Mouse (Mus musculus) embryonic stem cell, embryonic (primary cell): ENCODE results near the gene Efna2.

Experiments
- CTCF ChIA-PET, 4 experiments: fragments of 300-600 bp in 2 of 4; fragments of 350-600 bp in 2 of 4; sonication (Branson Sonifier 250); formaldehyde crosslinking; loops; one replicate each; lab custom pipeline; 2022; ENCODE audit warnings: inconsistent platforms in 2 of 4; lab: Charles Lee
- POLR2A ChIA-PET, 4 experiments: fragments of 300-600 bp in 2 of 4; fragments of 350-600 bp in 2 of 4; sonication (Branson Sonifier 250); formaldehyde crosslinking; loops; one replicate each; lab custom pipeline; 2022; ENCODE audit warnings: antibody characterized with exemption in 4 of 4, inconsistent platforms in 1 of 4; lab: Charles Lee

The Efna2 gene

DNA sequence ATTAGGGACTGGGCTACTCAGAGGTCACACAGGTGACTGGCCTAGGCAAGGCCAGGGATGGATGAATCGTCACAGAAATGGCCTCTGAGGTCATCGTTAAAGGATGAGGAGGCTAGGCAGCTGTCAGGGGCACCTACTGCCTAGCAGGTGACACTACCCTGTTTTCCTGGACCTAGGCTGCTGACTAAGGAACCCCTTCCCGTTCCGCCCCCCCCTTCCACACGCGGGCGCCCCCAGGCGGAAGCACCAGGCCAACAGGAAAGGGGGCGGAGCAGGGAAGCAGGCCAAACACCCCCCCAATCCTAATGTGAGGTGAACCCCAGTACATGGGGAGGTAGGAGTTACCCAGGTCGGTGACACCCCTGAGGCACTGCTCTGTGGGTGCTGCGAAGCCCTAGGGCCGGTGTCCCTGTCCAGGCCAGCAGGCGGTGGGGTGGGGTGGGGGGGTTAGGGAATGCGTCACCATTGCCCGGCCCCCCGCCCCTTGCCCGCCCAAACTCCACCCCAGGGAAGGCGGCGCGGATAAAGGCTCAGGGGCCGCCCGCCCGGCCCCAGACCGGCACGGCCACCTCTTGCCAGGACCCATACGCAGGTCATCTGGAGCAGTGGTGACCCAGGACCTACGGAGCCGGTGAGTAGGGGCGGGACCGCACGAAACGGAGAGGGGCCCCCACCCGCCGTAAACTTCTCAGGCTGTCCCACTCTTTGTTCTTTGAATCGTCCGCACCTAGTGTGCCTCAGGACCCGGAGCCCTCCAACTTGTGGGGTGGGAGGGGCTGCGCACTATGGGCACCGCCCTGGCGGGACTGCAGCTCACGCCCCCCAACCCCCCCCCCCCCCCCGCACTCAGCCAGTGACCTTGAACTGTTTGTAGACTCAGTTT, 31.3 kb upstream of the Efna2 start, which contains the start of gene Midn:
Midn (plus strand) TSS at position 554 of the 883 bp plus-strand sequence.
- POLR2A ChIA-PET = interaction anchor here (0.6 to 12.6 kb wide), 34 partner anchors 8 to 528 kb away, joined by 3 to 321 read pairs (median 6); partner anchors contain the start of genes 1600002K03Rik (in 2 of the 4), Cirbp (in 1 of the 4), Mum1 (in 1 of the 4) and Pcsk4 (in 1 of the 4)
- CTCF ChIA-PET = interaction anchor here (0.5 to 5.2 kb wide), 21 partner anchors 9 to 472 kb away, joined by 3 to 98 read pairs (median 5); partner anchors contain the start of genes Cirbp (in 3 of the 4), Med16 (in 1 of the 4) and Tmem259 (in 1 of the 4)

DNA sequence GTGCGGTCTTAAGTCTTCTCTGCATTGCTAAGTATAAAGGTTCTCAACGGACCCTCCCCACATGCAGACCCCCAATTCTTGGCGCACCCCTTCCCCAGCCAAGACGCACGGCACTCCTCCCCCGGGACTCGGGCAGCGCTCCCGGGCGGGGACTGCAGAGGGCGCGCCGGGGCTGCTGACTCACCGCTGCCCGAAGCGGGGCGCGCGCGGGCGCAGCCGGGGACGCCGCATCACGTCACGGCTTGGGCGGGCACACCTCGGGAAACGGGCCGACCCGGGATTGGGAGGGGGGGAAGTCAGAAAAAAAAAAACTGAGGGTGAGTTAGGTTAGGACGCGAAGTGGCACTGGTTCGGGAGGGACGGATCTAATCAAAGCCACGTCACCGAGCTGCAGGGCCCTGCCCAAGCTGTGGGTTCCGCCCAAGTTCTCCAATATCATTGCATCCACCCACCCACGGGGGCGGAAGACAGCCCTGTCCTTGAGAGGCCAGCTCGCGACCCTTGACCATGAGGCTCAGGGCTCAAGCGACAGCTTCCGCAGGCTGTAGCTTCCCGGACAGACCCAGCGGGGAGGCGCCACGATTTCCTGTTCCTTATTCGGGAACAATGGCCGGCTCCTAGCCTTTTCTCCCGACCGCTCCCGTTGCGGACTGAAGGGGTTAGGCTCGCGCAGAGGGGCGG, 30.5 kb upstream of the Efna2 start:
- ChIA-PET POLR2A (interaction anchor here (0.6 to 12.6 kb wide), 44 partner anchors 8 to 528 kb away, joined by 3 to 321 read pairs (median 4); partner anchors contain the start of genes 1600002K03Rik (in 2 of the 4), Tmem259 (in 2 of the 4), Cirbp (in 1 of the 4) and Mum1 (in 1 of the 4)), CTCF (interaction anchor here (0.5 to 5.2 kb wide), 29 partner anchors 9 to 471 kb away, joined by 3 to 98 read pairs (median 3); partner anchors contain the start of genes Cirbp (in 2 of the 4), Med16 (in 1 of the 4), Mum1 (in 1 of the 4) and Rexo1 (in 1 of the 4))

DNA sequence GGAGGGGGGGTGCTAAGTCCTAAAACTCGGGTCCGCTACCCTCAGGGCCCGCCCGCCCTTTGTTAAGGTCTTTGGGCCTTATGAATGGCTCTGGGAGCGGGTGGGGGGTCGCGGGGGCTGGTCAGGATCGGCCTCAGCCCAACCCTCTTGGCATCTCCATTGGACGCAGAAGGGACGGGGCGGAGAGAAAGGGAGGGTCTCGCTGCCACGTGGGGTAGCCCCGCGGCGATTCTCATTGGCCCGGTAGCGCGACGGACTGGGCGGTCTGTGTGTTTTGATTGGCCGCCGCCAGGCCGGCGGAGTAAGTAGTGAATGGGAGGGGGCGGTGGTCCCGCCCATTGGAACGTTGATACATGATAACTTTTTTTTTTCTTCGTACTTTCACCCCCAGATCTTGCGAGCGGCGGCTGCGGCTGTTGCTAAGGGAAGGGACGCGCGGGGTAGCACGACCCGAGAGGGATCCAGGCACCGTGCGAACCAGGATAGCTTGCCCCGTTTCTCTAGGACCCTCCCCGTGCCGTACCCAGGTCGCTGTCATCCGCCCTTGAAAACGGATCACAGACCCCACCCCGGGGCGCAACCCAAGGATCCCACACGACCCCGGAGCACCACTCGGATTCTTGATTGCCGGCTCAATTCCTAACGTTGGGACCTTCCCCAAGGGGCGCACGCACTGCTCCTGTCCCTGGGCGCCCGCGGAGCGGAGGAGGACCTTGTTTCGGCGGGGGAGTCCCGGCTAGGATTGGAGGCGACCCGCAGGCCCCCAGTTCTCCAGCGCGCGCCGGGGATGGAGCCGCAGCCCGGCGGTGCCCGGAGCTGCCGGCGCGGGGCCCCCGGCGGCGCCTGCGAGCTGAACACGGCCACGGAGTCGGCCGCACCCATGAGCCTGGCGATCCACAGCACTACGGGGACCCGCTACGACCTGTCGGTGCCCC, 29.7 kb upstream of the Efna2 start:
- CTCF ChIA-PET = interaction anchor here (0.5 to 5.2 kb wide), 20 partner anchors 10 to 412 kb away, joined by 3 to 98 read pairs (median 4); partner anchors contain the start of genes Cirbp (in 2 of the 4), Mum1 (in 1 of the 4), Rexo1 (in 1 of the 4) and Tmem259 (in 1 of the 4)

DNA sequence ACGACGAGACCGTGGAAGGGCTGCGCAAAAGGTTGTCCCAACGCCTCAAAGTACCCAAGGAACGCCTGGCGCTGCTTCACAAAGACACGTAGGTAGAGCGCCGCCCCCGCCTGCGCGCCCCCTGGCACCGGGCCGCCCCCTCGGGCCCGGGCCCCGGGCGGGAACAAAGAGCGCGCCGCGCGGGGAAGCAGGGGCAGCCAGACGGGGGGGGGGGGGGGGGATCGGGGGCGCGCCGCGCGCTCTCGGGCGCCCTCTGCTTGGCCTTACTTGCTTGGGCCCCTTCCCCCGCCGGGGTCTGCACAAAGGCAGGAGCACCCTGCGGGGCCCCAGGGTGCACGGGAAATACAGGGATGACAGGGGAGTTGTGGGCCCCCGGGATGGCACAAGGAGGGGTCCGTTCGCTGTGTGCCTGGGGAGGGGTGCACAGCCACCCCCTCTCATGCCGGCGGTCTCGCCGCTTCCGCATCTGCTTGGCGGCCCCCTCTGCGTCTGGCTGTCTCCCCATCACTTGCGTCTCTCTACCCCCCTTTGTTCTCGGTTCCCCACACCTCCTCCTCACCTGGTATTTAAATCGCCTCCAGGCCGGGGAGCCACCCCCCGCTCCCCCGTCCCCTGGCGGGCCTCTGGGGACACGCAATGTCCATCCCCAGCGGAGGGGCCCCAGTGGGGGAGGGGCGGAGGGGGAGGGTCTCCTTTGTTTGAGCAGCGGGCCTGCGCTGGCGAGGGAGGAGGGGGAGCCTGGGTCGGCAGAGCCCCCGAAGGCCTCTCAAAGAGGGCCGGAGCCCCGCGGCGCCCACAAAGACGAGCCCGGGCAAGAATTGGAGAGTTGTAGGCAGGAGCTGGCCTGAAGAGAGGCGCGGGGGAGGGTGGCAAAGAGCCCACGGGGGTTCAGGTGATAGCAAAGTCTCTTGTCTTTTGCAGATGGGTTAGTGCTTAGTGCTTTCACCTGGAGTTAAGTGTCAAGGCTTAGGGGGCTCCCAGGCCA, 28.8 kb upstream of the Efna2 start:
- POLR2A ChIA-PET = interaction anchor here (0.6 to 12.6 kb wide), 34 partner anchors 8 to 370 kb away, joined by 3 to 321 read pairs (median 4); partner anchors contain the start of genes Gamt (in 3 of the 4), 1600002K03Rik (in 2 of the 4), Cirbp (in 2 of the 4) and Dazap1 (in 2 of the 4)
- CTCF ChIA-PET = interaction anchor here in 3 of 4 experiments (0.8 to 5.2 kb wide), 9 partner anchors 9 to 1139 kb away, joined by 3 to 98 read pairs (median 5); partner anchors contain the start of gene Cirbp (in 1 of the 3)

More for the DNA sequence above, 29.7 kb upstream of the Efna2 start:
- POLR2A ChIA-PET = interaction anchor here (0.6 to 12.6 kb wide), 39 partner anchors 7 to 527 kb away, joined by 3 to 321 read pairs (median 4); partner anchors contain the start of genes 1600002K03Rik (in 2 of the 4), Tmem259 (in 2 of the 4), Wdr18 (in 2 of the 4) and Cirbp (in 1 of the 4)

DNA sequence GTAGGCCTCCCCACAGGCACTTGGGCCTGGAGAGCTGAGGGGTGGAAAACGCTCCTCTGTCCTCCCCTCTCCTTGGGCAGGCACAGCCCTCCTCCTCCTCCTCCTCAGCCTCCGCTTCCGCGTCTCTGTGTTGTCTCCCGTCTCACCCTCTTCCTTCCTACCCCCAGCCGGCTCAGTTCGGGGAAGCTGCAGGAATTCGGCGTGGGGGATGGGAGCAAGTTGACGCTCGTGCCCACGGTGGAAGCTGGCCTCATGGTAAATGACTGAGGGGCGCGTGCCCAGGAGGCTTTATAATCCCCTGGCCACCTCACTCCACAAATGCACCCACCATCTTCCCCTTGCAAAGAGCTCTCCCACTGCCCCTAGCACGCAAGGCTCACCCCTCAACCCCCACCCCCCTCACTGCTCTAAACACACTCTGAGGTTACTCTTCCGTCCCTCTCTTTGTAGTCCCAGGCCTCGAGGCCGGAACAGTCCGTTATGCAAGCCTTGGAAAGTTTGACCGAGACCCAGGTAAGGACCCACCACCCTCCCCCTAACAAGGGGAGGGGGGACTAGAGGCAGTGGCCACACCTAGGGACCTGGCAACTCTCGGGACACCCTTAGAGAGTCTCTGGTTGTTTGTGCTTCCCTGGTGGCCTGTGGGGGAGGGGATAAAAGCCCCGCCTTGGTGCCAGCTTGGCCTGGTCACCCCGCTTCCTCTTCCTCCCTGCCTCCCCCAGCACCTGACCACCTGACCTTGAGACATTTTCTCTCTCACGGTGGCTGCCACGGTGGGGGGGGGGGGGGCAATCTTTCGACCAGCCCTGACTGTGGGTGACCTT, 27.9 kb upstream of the Efna2 start:
- ChIA-PET CTCF (interaction anchor here (0.7 to 2.5 kb wide), 9 partner anchors 8 to 1138 kb away, joined by 3 to 21 read pairs (median 5); partner anchors contain the start of gene Cirbp (in 1 of the 4)), POLR2A (interaction anchor here (0.6 to 12.6 kb wide), 29 partner anchors 7 to 470 kb away, joined by 3 to 321 read pairs (median 3); partner anchors contain the start of genes Gamt (in 3 of the 4), 1600002K03Rik (in 2 of the 4), Cirbp (in 2 of the 4) and Dazap1 (in 2 of the 4))

DNA sequence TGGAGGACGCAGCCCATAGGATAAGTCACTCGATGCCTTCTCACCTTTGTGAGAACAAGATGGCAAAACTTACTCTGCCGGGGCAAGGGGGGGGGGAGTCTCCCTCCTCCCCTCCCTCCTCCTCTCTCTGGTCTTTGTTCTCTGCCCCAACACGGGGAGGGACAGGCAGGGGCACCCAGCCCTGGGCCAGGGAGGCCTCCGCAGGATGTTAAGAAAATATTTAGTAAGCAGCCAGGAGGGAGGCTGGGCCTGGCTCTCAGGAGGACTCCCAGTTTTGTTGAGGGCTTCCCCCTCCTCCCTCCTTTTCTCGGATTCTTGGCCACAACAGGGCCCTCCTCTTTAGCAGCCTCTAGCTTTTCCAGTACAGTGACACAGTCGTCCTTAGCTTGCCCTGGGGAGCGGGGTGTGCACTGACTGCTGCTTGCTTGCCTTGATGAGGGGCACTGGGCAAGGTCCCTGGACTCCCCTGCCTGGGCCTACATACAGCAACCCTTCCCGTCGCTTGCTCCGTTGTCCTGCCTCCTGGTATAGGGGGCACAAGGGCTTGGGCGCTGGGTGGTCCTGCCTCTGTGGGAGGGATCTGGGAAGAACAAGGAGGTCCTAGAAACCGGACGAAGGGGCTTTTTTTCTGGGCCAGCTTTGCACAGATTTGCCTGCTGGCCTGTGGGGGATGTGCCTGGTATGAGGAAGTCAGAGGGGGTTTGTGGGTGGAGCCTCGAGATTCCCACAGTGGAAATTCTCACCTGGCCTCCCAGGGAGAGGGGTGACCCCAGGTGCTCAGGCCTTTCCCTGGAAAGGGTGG, 27.0 kb upstream of the Efna2 start:
- CTCF ChIA-PET = interaction anchor here in 3 of 4 experiments (0.7 to 2.5 kb wide), 4 partner anchors 12 to 22 kb away, joined by 3 to 21 read pairs (median 12); partner anchors contain the start of gene Cirbp (in 1 of the 3)
- POLR2A ChIA-PET = interaction anchor here in 3 of 4 experiments (0.8 to 12.6 kb wide), 13 partner anchors 6 to 298 kb away, joined by 3 to 321 read pairs (median 5); partner anchors contain the start of genes 1600002K03Rik (in 2 of the 3), Cirbp (in 2 of the 3), Dazap1 (in 2 of the 3) and Gamt (in 1 of the 3)

DNA sequence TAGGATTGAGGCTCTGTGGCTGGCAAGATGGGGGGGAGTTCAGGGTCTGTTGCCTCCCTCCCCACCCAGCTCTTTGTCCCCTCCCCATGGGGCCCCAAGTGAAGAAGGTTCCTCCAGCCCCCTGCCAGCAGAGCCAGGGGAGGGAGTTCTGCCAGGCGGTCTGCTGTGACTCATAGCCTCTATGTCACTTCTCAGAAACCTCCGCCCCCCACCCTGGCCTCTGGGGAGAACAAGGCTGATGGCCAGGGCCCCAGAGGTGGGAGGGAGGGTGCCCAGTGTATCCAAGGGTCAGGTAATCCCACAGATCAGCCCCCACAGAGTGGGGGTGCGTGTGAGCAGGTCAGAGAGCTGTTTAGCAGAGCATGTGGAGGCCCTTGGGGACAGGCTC, 26.4 kb upstream of the Efna2 start:
- CTCF ChIA-PET = interaction anchor here in 2 of 4 experiments (1.0 to 2.5 kb wide), 3 partner anchors 12 to 16 kb away, joined by 3 to 21 read pairs (median 11); partner anchors contain the start of gene Cirbp (in 1 of the 2)
- POLR2A ChIA-PET = interaction anchor here in 3 of 4 experiments (0.6 to 12.6 kb wide), 13 partner anchors 6 to 299 kb away, joined by 3 to 321 read pairs (median 4); partner anchors contain the start of genes 1600002K03Rik (in 2 of the 3), Cirbp (in 2 of the 3), Dazap1 (in 1 of the 3) and Ptbp1 (in 1 of the 3)

DNA sequence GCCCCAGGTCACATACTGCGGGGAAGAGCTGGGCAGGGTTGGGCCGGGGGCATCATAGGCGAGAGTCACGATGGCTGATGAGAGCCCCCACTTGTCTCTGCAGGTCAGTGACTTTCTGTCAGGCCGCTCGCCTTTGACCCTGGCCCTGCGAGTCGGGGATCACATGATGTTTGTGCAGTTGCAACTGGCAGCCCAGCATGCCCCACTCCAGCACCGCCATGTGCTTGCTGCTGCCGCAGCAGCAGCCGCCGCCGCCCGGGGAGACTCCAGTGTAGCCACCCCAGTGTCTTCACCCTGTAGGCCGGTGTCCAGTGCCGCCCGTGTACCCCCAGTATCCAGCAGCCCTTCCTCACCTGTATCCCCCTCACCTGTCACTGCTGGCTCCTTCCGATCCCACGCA, 25.6 kb upstream of the Efna2 start:
- ChIA-PET POLR2A (interaction anchor here in 3 of 4 experiments (0.6 to 12.6 kb wide), 12 partner anchors 11 to 482 kb away, joined by 3 to 321 read pairs (median 4); partner anchors contain the start of genes 1600002K03Rik (in 2 of the 3), Cirbp (in 2 of the 3) and Med16 (in 1 of the 3)), CTCF (no interaction called here)

DNA sequence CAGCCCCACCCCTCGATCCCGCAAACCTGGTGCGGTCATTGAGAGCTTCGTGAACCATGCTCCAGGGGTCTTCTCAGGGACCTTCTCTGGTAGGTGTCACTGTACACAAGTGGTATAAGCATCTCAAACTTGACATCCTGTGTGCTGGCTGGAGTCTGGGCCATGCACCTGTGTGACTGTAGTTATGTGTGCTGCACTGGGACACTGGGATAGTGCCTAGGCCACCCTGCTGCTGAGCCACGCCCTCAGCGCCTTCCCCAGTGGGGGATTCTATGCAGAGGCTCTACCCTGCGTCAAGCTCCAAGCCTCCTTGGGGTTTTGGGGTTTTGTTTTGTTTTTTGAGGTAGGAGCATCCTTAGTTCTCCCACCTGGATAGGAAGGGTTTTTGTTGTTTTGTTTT, 24.9 kb upstream of the Efna2 start:
- ChIA-PET CTCF (interaction anchor here in 3 of 4 experiments (0.9 to 1.4 kb wide), 4 partner anchors 10 to 219 kb away, joined by 4 to 20 read pairs (median 5); no protein-coding TSS in a partner anchor), POLR2A (interaction anchor here (0.5 to 12.6 kb wide), 17 partner anchors 8 to 483 kb away, joined by 3 to 321 read pairs (median 3); partner anchors contain the start of genes 1600002K03Rik (in 2 of the 4), Cirbp (in 2 of the 4), Tmem259 (in 2 of the 4) and Med16 (in 1 of the 4))

DNA sequence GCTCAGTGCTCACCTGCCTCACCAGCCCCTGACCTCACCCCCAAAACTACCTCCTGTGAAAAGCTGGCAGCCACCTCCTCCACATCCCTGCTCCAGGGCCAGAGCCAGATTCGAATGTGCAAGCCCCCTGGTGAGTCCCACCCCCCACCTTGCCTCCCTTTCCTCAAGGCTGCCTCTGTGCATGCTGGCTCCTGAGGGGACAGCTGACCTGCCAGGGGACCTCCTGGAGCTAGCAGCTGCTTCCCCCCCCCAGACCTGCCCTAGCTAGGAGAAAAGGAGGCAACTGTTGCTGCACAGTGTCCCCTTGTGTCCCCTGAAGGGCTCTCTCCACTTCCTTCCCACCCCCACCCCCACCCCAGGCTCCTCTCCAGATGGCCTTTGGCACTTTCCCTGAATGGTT, 24.0 kb upstream of the Efna2 start:
- ChIA-PET POLR2A (interaction anchor here (0.6 to 12.6 kb wide), 12 partner anchors 6 to 301 kb away, joined by 3 to 321 read pairs (median 4); partner anchors contain the start of genes 1600002K03Rik (in 2 of the 4), Cirbp (in 2 of the 4), Midn (in 1 of the 4) and Ptbp1 (in 1 of the 4)), CTCF (interaction anchor here in 3 of 4 experiments (0.6 to 1.5 kb wide), 6 partner anchors 9 to 375 kb away, joined by 3 to 6 read pairs (median 4); no protein-coding TSS in a partner anchor)

DNA sequence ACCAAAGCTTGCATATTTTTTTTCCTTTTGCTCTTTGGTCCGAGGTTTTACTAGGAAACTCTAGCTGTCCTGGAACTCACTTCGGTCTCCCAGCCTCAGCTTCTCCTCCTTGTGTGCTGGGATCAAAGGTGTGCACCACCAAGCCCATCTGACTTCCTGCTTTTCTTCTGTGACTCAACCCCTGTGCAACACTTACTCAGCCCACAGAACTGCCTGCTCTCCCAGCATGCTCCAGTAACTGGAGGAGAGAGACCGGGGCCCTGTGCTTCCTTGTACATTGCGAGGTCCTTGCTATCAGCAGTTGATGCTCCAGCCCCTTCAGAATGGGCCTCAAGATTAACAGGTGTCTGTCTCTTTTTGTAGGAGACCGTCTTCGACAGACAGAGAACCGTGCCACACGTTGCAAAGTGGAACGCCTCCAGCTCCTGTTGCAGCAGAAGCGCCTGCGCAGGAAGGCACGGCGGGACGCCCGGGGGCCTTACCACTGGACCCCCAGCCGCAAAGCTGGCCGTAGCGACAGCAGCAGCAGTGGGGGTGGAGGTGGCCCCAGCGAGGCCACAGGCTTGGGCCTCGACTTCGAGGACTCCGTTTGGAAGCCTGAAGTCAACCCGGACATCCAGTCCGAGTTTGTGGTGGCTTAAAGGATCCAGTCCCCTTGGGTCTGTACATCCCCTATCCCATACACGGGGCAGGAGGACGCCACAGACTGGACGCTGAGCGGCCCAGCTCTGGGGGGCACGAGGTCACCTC, 23.1 kb upstream of the Efna2 start:
- CTCF ChIA-PET = interaction anchor here in 2 of 4 experiments (0.6 to 1.5 kb wide), 5 partner anchors 8 to 601 kb away, joined by 3 to 6 read pairs (median 5); no protein-coding TSS in a partner anchor

DNA sequence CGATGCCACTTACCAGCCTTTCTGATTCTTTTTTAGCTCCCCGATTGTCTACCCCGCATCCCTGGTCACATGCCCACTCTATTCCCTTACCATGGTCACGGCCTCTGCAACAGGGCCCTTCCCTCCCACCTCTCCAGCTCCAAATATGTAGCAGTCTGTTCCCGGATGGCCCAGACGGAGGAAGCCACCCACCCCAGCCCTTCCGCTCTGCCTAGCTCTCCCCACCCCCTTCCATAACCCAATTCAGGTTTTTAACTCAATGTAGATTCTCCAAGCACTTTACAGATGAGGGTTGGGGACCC, 22.6 kb upstream of the Efna2 start:
- ChIA-PET POLR2A (interaction anchor here (0.6 to 12.6 kb wide), 17 partner anchors 8 to 303 kb away, joined by 3 to 321 read pairs (median 4); partner anchors contain the start of genes 1600002K03Rik (in 2 of the 4), Cirbp (in 2 of the 4), Midn (in 1 of the 4) and Ptbp1 (in 1 of the 4)), CTCF (interaction anchor here in 2 of 4 experiments (0.6 to 1.5 kb wide), 5 partner anchors 8 to 95 kb away, joined by 4 to 6 read pairs (median 5); no protein-coding TSS in a partner anchor)

More for the DNA sequence above, 23.1 kb upstream of the Efna2 start:
- POLR2A ChIA-PET = interaction anchor here (0.6 to 12.6 kb wide), 18 partner anchors 7 to 302 kb away, joined by 3 to 321 read pairs (median 4); partner anchors contain the start of genes 1600002K03Rik (in 2 of the 4), Cirbp (in 2 of the 4), Midn (in 1 of the 4) and Ptbp1 (in 1 of the 4)
